Mouse (Mus musculus) E14TG2a.4 (cell line): ENCODE measurements around the gene Homer3.

Source experiments
- CTCF ChIP-seq: conservative IDR thresholded peaks from 2 replicates; pipeline ENCODE4 v1.5.1; 2014; ENCODE audit warnings: low read length
- NANOG ChIP-seq: IDR thresholded peaks from 2 replicates; pipeline ENCODE4 v1.6.1; 2014; ENCODE audit warnings: borderline replicate concordance, low read length, mixed read lengths
- POU5F1 ChIP-seq: IDR thresholded peaks from 2 replicates; pipeline ENCODE4 v1.6.1; 2014; ENCODE audit warnings: low read length, borderline replicate concordance

GRCm38 (mm10) chr8:70302358-70302890 lies 19.8 kb downstream of the Homer3 start, which contains the start of the genes Ddx49 and Cope:
- TF ChIP-seq CTCF (no peak), NANOG (no peak), POU5F1 (no peak)
